Comparison of ENCODE assay signal across 8 mouse cellular contexts in the genomic region with DNA sequence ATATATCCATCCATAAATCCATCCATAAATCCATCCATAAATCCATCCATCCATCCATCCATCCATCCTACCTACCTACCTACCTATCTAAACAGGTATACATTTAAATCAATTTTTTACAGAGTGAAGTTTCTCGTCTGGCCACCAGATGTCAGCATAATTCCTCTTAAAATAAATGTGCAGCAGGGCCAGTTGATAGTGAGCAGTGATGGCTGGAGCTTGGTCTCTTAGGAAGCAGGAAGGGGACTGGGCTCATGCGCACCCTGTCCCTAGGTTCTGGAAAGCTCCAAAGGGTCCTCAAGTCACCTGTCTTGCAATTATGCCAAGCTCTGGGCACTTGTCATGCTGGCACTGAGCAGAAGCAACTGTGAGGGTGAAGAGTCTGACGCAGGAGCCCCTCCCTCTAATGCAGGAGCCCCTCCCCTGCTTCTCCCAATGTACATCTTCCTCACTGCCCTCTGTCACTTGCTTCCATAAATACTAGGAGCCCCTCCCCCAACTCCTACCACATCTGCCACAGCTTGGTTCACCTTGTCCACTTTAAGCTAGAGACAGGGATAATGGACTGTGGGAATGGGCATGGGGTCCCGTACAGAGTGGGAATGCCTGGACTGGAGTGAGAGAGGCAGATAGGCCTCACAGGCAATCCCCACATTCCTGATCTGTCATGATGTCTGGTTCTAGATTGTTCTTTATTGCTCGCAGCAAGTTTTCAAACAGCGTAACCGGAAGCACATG.
DNase-seq lines count a peak whose midpoint lies in the region; ATAC-seq lines count a peak whose summit lies in the region.

No protein-coding gene starts in this region.

- no peaks in the 10 kb centered on the region for H3K9me3 ChIP-seq in forebrain, embryonic 14.5 days (replicated peaks; ENCODE audit: control insufficient read depth, low read length)

- H3K4me2 ChIP-seq in forebrain, embryonic 14.5 days (ENCODE audit: low read length) = no peak overlapping the region

- no peaks in the 10 kb centered on the region; the same call in 1 of the 2 replicates for H3K27me3 ChIP-seq in forebrain, embryonic 14.5 days (replicated peaks; ENCODE audit: control insufficient read depth, insufficient read depth, low read length)

- no peak for DNase-seq in frontal cortex, postnatal 14 days (ENCODE audit: low spot score in 2 of 2)
- DNase-seq in 416B (ENCODE audit: low read depth) = peak; percentile 60
- peak; percentile 10 for DNase-seq in c-Kit-positive CD71-negative TER-119-negative erythroid progenitor cells, embryonic 14.5 days (ENCODE audit: low read depth)
- peak; percentile 86 for DNase-seq in forebrain, embryonic 14.5 days (ENCODE audit: low spot score)
- DNase-seq in kidney, adult 9 months = peak; percentile 75
- DNase-seq in mesoderm, embryonic 11.5 days (ENCODE audit: low read depth, low spot score) = peak; percentile 66
- DNase-seq in thymus, postnatal 4 days = peak; percentile 15

- no peaks in the 10 kb centered on the region for H3K36me3 ChIP-seq in forebrain, embryonic 14.5 days (ENCODE audit: control insufficient read depth, insufficient read depth, low read length)

- peak; percentile 65; the same call in 1 of the 2 replicates for ATAC-seq in frontal cortex, adult (ENCODE audit: low TSS enrichment)
- ATAC-seq in forebrain, embryonic 14.5 days = peak; percentile 84

- no peak overlapping the region for H3K4me3 ChIP-seq in forebrain, embryonic 14.5 days (ENCODE audit: low read depth, low read length)

- no peak overlapping the region for H3K9ac ChIP-seq in forebrain, embryonic 14.5 days (ENCODE audit: low read length)

- no peak overlapping the region for H3K27ac ChIP-seq in forebrain, embryonic 14.5 days (ENCODE audit: low read depth, low read length)

- WGBS in forebrain, embryonic 14.5 days = 68% methylated on average over 7 of the region's 7 CpGs

- no peaks in the 10 kb centered on the region for H3K4me1 ChIP-seq in forebrain, embryonic 14.5 days (ENCODE audit: control insufficient read depth, insufficient read depth, low read length)

Comparison
In these comparisons a context has a peak if more than half of its experiments do, and no peak if none do; other contexts are left out.
1. DNase-seq: peak in 416B (single experiment), c-Kit-positive CD71-negative TER-119-negative erythroid progenitor cells, embryonic 14.5 days (single experiment), forebrain, embryonic 14.5 days (single experiment), kidney, adult 9 months (single experiment), mesoderm, embryonic 11.5 days (single experiment) and thymus, postnatal 4 days (single experiment); none in frontal cortex, postnatal 14 days (0 of 2).